Mouse (Mus musculus) heart, adult 2 months (tissue): ENCODE data around the gene Nelfb.

Experiments used
- CTCF ChIP-seq: fragments of 200-600 bp; IDR thresholded peaks from 2 replicates; pipeline ENCODE4 v1.8.1; 2022; ENCODE audit warnings: antibody characterized with exemption, mild to moderate bottlenecking, moderate library complexity
- EP300 ChIP-seq: fragments of 200-500 bp; IDR thresholded peaks from 2 replicates; pipeline ENCODE4 v1.6.1; 2011; ENCODE audit warnings: low read depth, low read length, control low read depth; ENCODE audit not compliant: insufficient read depth
- POLR2A ChIP-seq: fragments of 200-500 bp; IDR thresholded peaks from 2 replicates; pipeline ENCODE4 v1.6.1; 2011; ENCODE audit warnings: mild to moderate bottlenecking, low read depth, low read length, control low read depth; ENCODE audit not compliant: insufficient read depth

GRCm38 (mm10) chr2:25238106-25238505 lies 26.8 kb upstream of the Nelfb start:
- TF ChIP-seq CTCF = no peak
- no peak for TF ChIP-seq POLR2A
- TF ChIP-seq EP300 = no peak
